Mouse (Mus musculus): ENCODE measurements around the gene Eif4e3.

DNA sequence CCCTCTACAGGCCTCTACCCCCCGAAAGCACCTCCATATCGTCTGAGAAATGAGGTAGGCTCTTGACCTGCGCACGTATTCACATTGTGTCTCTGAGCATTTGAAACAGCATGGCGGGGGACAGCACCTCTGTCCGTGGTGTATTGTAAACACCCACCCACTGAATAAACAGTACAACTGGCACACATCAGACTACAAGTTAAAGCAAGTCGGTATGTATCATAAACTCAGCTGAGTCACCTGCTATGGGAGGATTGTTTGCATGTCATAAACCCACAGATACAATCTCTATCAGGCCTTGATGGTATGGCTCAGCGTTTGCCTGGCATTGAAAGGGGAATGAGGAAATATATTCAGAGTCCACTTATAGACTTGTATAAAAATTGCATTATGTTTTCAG, 10.8 kb upstream of the Eif4e3 start:
- TF ChIP-seq CTCF (IDR thresholded peaks at IDR 0.05; ENCODE audit: low read depth) (no peak), EP300 (IDR thresholded peaks at IDR 0.05; ENCODE audit: low read depth) (no peak)
